Mouse (Mus musculus): Measurements from ENCODE around the gene Timm23. TPM values are rescaled to one million over a fixed set of nuclear protein-coding genes. Genes with fewer than 3 reads are reported as not detected.
"Not testable (repeated sequence)": the region's sequence is repeated elsewhere in the genome, so short reads cannot be mapped to it uniquely, and the experiment has no call there.

Gene Timm23
- polyA plus RNA-seq, 1 experiment from 2014 or later: 227 TPM

DNA sequence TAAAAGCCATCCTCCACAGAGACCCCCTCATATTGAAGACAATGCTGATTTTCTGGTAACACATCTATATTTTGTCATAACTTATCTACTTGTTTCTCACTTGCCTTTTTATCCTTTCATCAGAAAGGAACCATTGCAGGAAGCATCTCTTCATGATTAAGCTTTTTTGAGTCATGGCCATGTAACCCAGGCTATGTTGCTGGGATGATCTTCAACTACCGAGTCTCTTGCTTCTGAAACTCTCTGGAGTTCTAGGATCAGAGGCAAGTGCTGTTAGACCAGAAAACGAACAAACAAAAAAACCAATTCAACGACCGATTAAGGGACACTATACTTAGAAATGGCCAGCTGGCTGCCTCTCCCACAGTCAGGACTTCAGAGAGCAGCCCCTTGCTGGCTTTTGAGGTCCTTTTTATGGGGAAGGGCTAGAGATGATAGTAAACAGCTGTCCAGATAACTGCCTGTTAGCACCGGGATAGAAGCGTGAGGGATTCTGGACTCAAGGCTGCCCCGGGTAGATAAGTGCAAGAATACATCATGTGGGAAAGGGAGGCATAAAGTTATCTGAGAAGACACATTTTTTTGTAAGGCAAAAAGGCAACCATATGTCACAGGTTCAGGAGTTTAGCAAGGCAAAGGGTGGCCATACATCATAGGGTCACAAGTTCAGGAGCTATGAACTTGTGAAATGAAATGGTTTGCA, 55.7 kb downstream of the Timm23 start:
- ATAC-seq (ENCODE audit: low FRiP score, low read depth): no peak
- WGBS: 92% methylated on average over 7 of the region's 7 CpGs
- Histone ChIP-seq H3K4me3 (no peak overlapping the region), H3K9me3 (no peaks in the 10 kb centered on the region), H3K27me3 (no peaks in the 10 kb centered on the region), H3K9ac (no peak overlapping the region), H3K4me2 (no peak overlapping the region), H3K4me1 (replicated peaks) (no peaks in the 10 kb centered on the region), H3K27ac (replicated peaks) (no peak overlapping the region), H3K36me3 (no peaks in the 10 kb centered on the region)

GRCm38 (mm10) chr14:32145401-32145800, 56.3 kb downstream of the Timm23 start:
- Histone ChIP-seq H3K9ac (no peak overlapping the region), H3K9me3 (no peaks in the 10 kb centered on the region), H3K27ac (replicated peaks) (no peak overlapping the region), H3K4me2 (no peak overlapping the region), H3K4me3 (no peak overlapping the region), H3K27me3 (no peaks in the 10 kb centered on the region), H3K4me1 (replicated peaks) (no peaks in the 10 kb centered on the region), H3K36me3 (no peaks in the 10 kb centered on the region)
- no peak for ATAC-seq (ENCODE audit: low FRiP score, low read depth)
- 74% methylated on average over 4 of the region's 4 CpGs for WGBS

- no peak for ATAC-seq (ENCODE audit: low FRiP score, low read depth)
- Histone ChIP-seq H3K27me3 (no peaks in the 10 kb centered on the region), H3K4me1 (replicated peaks) (no peaks in the 10 kb centered on the region), H3K36me3 (no peaks in the 10 kb centered on the region), H3K27ac (replicated peaks) (no peak overlapping the region), H3K4me3 (no peak overlapping the region), H3K9ac (no peak overlapping the region), H3K4me2 (no peak overlapping the region), H3K9me3 (no peaks in the 10 kb centered on the region)
These were observed 57.0 kb downstream of the Timm23 start for GRCm38 (mm10) chr14:32144734-32145133.

- H3K4me2 ChIP-seq: no peak within 1 kb of the TSS
- H3K4me1 ChIP-seq (replicated peaks): no peaks in the 10 kb centered on the region
- no peaks in the 10 kb centered on the region for H3K9me3 ChIP-seq
- H3K4me3 ChIP-seq: no peak within 1 kb of the TSS
- no peaks in the 10 kb centered on the region for H3K27me3 ChIP-seq
- no peaks in the 10 kb centered on the region for H3K36me3 ChIP-seq
- WGBS: 87% methylated on average over 5 of the region's 5 CpGs
- ATAC-seq (ENCODE audit: low FRiP score, low read depth): no peak
- H3K27ac ChIP-seq (replicated peaks): no peak within 1 kb of the TSS
- H3K9ac ChIP-seq: no peak within 1 kb of the TSS
These were observed 60.0 kb downstream of the Timm23 start, which contains the start of gene Msmb for GRCm38 (mm10) chr14:32141723-32142122. TSS of gene Msmb (plus strand) at chr14:32142023.

GRCm38 (mm10) chr14:32140359-32140965, 61.2 kb downstream of the Timm23 start:
- Histone ChIP-seq H3K4me1 (replicated peaks) (no peaks in the 10 kb centered on the region), H3K9ac (no peak overlapping the region), H3K27me3 (no peaks in the 10 kb centered on the region), H3K9me3 (no peaks in the 10 kb centered on the region), H3K4me3 (no peak overlapping the region), H3K27ac (replicated peaks) (no peak overlapping the region), H3K4me2 (no peak overlapping the region), H3K36me3 (no peaks in the 10 kb centered on the region)
- 75% methylated on average over 5 of the region's 5 CpGs for WGBS
- no peak for ATAC-seq (ENCODE audit: low FRiP score, low read depth)

GRCm38 (mm10) chr14:32136467-32136866, 65.2 kb downstream of the Timm23 start:
- not testable (repeated sequence) for H3K27ac ChIP-seq (replicated peaks); H3K9ac ChIP-seq; H3K27me3 ChIP-seq; H3K4me2 ChIP-seq; H3K36me3 ChIP-seq; H3K4me3 ChIP-seq; ATAC-seq (ENCODE audit: low FRiP score, low read depth); H3K4me1 ChIP-seq (replicated peaks); H3K9me3 ChIP-seq
- WGBS: 76% methylated on average over 3 of the region's 3 CpGs

DNA sequence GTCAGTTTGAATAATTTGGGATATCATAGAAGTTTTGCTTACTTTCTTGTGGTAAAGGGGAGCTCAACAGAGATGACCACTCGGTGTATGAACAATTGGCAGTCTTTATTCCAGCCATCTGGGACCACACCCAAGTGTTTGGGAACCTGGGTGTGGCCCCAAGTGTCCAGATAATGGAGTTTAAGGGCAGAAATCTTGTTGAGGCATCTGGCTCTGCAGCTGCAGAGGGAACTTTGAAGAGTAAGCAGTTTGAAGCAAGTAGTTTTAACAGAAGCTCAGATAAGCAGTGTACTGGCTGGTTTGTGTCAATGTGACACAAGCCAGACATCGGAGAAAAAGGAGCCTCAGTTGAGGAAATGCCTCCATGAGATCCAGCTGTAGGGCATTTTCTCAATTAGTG, 67.4 kb downstream of the Timm23 start:
- H3K9me3 ChIP-seq: no peaks in the 10 kb centered on the region
- H3K4me2 ChIP-seq: no peak overlapping the region
- no peak overlapping the region for H3K27ac ChIP-seq (replicated peaks)
- H3K9ac ChIP-seq: no peak overlapping the region
- no peaks in the 10 kb centered on the region for H3K4me1 ChIP-seq (replicated peaks)
- no peak overlapping the region for H3K4me3 ChIP-seq
- ATAC-seq (ENCODE audit: low FRiP score, low read depth): no peak
- no peaks in the 10 kb centered on the region for H3K27me3 ChIP-seq
- 81% methylated on average over 2 of the region's 2 CpGs for WGBS
- H3K36me3 ChIP-seq: no peaks in the 10 kb centered on the region

GRCm38 (mm10) chr14:32131836-32132235, 69.9 kb downstream of the Timm23 start:
- Histone ChIP-seq H3K27me3 (no peaks in the 10 kb centered on the region), H3K4me2 (no peak overlapping the region), H3K9ac (no peak overlapping the region), H3K36me3 (no peaks in the 10 kb centered on the region), H3K4me1 (replicated peaks) (no peaks in the 10 kb centered on the region), H3K27ac (replicated peaks) (no peak overlapping the region), H3K9me3 (no peaks in the 10 kb centered on the region), H3K4me3 (no peak overlapping the region)
- WGBS: 92% methylated on average over 4 of the region's 4 CpGs
- ATAC-seq (ENCODE audit: low FRiP score, low read depth): no peak

Other genes with a start within 250 kb of the Timm23 start
- 0.68 and 0.73 TPM in 2 replicates for gene Galnt15, start 172.9 kb downstream of the Timm23 start, polyA plus RNA-seq (2015; fragmentation: Nextera tagmentation; extraction: Ambion mirVana)
- gene Oxnad1, start 116.5 kb downstream of the Timm23 start, polyA plus RNA-seq (2015; fragmentation: Nextera tagmentation; extraction: Ambion mirVana): 20.8 and 22.2 TPM in 2 replicates
- gene Dph3, start 116.2 kb downstream of the Timm23 start, polyA plus RNA-seq (2015; fragmentation: Nextera tagmentation; extraction: Ambion mirVana): 71.2 and 73.0 TPM in 2 replicates
- not detected in 2 replicates for gene Msmb, start 59.9 kb downstream of the Timm23 start, polyA plus RNA-seq (2015; fragmentation: Nextera tagmentation; extraction: Ambion mirVana)
- 95.6 and 103 TPM in 2 replicates for gene Ncoa4, start 42.0 kb downstream of the Timm23 start, polyA plus RNA-seq (2015; fragmentation: Nextera tagmentation; extraction: Ambion mirVana)
- gene Parg, start 51 bp upstream of the Timm23 start, polyA plus RNA-seq (2015; fragmentation: Nextera tagmentation; extraction: Ambion mirVana): 31.0 and 34.6 TPM in 2 replicates
- gene Ogdhl, start 120.1 kb upstream of the Timm23 start, polyA plus RNA-seq (2015; fragmentation: Nextera tagmentation; extraction: Ambion mirVana): 22.8 and 23.7 TPM in 2 replicates
- 0.33 and 0.61 TPM in 2 replicates for gene 1700024G13Rik, start 186.5 kb upstream of the Timm23 start, polyA plus RNA-seq (2015; fragmentation: Nextera tagmentation; extraction: Ambion mirVana)